Mouse (Mus musculus): ENCODE results near the gene Hspe1.
A peak's percentile ranks its signal among the peaks of the same experiment; 100 is the strongest.
"Not testable (repeated sequence)": the region's sequence is repeated elsewhere in the genome, so short reads cannot be mapped to it uniquely, and the experiment has no call there.

Gene Hspe1

GRCm38 (mm10) chr1:55087932-55088610 is at the start of gene Hspe1, which contains the start of gene Hspd1:
Gene Hspe1 (plus strand): TSS chr1:55088132.
Gene Hspd1 (minus strand): TSS chr1:55088243.
- DNase-seq: peak; percentile 97 to 98

- DNase-seq: no peak
Observed at GRCm38 (mm10) chr1:55039944-55040343, 48.0 kb upstream of the Hspe1 start.

- DNase-seq: no peak
Observed at GRCm38 (mm10) chr1:55041691-55042090, 46.2 kb upstream of the Hspe1 start.

DNA sequence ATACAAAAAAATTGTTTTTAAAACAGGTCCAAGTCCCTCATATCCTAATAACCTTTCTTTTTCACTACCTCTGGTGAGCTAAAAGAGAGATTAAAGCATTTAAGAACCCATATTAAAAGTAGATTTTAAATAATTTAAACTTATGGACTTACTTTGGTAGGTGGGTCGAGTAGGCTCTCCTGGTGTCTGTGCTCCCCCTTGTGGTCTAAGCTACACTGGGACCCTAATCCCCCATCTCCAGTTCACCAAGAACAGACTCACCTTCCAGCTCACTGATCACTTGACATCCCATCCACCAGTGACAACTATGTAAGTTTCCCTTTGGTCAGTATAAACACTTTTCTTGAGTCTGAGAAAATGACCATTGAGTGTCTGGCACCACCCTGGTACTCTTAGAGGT is 45.7 kb upstream of the Hspe1 start:
- no peak for DNase-seq

DNA sequence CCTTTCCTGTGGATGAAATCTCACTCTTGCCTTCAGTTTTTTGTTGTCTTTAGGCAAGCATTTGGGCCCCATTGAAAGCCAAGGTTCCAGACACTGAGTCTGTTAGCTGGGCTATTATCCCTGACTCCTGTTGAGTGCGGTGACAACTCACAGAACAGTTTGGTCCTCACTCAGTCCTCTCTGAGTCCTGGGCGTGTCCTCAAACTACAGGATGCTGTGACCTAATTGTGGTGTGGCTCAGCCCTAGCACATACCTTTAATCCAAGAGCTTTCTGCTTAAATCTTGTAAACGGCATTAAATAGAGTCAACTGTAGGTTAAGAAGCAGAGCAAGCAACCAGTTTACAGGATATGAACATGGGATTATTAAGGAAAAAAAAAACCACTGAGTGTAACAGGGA is 44.8 kb upstream of the Hspe1 start:
- no peak for DNase-seq

DNA sequence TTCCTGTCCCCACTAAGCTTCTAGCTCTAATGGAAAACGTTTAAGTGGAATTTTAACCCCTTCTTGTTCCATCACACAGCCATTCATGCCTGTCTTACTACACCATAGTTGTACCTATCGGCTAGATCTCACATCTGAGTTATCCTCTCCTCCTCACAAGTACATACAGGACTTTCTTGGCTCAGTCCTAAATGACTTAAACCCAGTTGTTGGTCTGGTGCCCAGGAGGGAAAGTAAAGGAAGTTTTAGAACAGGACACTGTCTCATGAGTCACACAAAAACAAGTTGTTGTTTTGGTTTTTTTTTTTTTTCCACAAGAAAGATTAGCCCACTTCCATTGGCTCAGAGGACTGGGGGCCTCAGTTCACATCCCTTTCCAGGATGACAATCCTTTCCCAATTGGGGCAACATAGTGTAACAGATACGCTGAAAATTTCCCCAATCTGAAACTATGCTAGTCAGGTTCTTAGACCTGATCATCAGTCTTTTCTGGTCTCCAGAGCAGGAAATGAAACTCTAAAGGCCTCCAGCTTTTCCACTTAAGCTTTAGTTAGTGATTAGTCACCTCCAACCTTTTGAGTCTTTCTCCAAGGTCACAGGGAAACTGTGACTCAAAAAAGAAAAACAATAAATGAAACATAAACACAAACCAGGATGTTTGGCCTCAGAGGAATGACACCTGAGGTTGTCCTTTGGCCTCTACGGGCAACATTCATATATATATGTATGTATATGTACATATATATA is 38.9 kb upstream of the Hspe1 start:
- DNase-seq: no peak

DNA sequence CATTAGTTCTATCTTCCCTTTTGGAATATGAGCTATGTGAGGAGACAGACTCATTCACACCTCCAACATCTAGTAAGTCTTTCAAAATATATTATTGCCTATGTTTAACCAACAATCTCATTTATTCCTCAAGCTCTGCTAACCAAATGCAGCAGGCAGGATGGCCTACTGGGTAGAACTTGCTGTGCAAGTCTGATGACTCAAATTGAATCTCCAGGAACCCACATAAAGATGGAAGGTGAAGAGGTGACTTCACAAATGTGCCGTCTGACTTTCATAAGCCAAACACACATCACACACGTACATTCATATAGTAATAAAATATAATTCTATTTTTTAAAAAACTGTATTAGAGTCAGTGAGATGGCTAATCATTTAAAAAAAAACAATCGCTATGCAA is 36.3 kb upstream of the Hspe1 start:
- no peak for DNase-seq

DNA sequence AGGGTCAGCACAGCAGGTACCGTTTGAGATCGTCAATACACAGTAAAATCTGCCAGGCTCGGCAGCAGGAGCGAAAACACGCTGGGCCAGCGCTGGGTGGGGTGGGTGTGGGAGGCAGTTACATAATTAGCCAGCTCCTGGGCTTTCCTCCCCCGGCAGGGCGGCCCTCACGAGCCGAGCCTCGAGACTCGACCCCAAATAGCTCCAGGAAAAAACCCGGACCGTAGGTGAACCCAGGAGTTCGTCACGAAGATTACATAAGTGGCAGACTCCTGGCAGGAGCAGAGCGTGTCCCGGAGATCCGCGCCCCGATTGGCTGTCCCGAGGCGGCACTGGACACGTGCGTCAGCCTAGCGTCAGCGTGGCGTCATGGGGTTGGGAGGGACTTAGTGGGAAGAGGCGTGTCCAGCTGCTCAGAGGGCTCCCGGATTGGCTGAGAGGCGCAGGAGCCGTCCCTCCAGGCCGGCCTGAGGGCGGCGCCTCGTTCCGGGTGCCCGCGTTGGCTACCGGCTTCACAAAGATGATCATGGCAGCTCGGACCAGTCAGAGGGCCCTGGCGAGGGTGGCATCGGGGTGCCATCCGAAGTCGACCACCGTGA is 35.5 kb upstream of the Hspe1 start, which contains the start of gene Coq10b:
Coq10b (plus strand) TSS at position 416 of the 599 bp plus-strand sequence.
- peak; percentile 99 for DNase-seq

DNA sequence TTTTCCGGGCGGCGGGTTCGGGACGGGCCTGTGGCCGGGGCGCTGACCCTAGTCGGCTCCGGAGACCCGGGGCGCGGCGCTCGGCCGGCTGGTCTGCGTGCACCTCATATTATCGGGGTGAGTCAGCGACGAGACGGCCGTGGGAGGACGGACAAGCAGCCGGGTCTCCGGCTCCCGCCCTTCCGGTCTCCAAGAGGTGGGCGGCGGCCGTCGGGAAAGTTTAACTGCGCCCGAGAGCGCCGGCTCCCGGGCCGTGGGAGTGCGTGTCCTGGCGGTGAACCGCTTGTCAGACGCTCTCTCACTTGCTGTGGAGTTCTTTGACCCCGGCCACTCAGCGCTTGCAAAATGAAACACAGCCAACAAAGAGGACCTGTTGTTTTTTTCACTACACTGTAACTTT is 34.9 kb upstream of the Hspe1 start:
- no peak for DNase-seq

GRCm38 (mm10) chr1:55053596-55053995 is 34.3 kb upstream of the Hspe1 start:
- DNase-seq: no peak

DNA sequence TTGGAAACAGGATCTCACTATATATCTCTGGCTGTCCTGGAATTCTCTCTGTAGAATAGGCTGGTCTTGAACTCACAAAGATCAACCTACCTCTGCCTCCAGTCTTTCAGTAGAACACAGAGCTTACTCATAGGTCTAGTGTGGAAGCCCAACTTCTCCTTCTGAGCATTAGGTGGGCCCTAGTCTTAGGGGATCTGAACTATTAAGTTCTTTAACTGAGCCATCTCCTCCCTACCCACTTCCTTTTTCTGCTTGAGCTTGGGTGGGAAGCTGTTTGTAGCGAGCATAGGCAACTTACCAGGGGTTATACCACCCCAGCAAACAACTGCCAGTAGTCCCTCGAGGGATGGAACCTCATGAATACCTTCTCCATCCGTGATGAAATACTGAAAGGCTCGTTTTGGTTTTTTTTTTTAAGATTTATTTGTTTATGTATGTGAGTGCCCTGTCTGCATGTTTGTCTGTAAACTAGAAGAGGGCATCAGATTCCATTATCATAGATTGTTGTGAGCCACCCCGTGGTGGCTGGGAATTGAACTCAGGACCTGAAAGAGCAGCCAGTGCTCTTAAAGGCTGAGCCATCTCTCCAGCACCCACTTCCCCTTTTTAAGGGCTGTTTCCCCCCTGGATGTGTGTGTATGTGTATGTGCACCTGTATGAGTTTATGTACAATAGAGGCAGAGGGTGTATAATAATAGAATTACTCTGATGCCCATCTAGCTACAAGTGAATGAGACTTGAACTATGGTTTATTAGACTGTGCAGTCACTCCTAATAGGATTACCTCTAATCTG is 32.4 kb upstream of the Hspe1 start:
- DNase-seq: no peak

DNA sequence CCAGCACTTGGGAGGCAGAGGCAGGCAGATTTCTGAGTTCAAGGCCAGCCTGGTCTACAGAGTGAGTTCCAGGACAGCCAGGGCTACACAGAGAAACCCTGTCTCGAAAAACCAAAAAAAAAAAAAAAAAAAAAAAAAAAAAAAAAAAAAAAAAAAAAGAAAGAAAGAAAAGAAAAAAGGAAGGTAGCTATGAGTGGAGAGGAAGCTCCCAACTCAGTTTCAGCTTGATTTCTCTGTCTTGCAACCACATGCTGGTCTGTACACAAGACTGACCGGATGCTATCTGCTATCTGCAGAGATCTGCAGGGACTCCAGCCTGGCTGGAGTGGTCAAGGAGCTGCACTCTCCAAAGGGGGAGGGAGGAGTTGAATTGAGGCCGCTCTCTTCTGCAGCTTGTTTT is 29.5 kb upstream of the Hspe1 start:
- not testable (repeated sequence) for DNase-seq

- DNase-seq: no peak
Observed at GRCm38 (mm10) chr1:55061099-55061498, 26.8 kb upstream of the Hspe1 start.

DNA sequence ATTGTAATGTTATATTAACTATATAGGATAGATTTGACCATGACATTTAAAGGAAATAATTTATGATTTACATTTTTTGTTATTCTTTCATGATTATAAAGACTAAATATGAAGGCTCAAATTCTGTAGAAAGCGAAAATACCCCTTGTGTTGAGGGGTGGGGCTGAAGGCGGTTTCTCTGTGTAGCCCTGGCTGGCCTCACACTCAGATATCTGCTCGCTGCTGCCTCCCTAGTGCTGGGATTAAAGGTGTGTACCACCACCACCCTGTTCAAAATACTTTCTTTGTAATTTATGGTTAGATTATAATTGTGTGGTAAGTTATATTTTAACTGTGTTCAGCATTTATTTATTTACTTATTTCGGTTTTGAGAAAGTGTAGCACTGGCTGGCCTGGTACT is 26.2 kb upstream of the Hspe1 start:
- no peak for DNase-seq

- DNase-seq: not testable (repeated sequence)
Observed at GRCm38 (mm10) chr1:55072328-55072727, 15.6 kb upstream of the Hspe1 start.

DNA sequence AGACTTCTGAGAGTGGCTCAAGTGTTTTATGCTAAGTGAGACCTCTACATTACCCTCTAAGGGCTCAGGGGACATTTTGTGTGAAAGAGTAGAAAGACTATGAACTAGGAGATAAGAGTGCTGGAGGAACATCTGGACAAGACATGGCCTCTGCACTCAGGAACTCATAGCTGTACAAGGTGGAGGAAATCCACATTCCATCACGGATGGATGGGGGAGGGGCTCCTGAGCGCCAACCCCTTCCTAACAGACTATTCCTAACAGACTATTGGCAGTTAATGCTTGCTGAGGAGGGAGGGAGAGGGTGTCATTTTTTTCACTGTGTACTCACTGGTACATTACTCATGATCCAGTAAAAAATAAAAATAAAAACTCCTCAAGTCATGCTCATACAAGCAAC is 13.2 kb upstream of the Hspe1 start:
- DNase-seq: no peak

DNA sequence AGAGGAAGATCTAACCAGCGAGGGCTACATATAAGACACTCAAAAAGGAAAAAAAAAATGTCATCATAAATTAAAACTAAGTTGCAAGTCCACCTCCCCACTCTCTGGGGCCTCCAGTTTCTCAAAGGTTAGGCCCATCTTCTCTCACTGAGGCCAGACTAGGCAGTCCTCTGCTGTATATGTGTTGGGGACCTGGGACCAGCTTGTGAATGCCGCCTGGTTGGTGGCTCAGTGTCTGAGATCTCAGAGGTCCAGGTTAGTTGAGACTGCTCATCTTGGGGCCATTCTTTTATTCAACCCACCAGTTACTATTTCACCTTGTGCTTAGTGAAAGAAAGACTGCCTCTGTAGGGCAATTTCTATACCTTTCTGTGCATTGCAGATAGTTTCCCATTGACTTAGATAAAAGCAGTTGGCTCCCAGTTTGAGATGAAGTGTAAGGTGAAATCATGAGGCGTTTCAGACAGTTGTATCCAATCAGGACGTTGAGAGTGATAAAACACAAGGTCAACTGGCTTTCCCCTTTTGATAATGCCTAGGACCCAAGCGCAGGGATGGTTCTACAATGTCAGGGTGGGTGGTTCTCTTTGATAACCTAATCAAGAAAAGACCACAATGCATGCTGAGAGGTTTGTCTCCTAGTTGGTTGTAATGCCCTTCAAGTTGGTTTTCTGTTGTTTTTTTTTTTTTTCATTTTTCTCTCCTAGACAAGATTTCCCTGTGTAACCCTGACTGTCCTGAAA is 12.1 kb upstream of the Hspe1 start:
- no peak for DNase-seq

GRCm38 (mm10) chr1:55076395-55076743 is 11.6 kb upstream of the Hspe1 start:
- DNase-seq: no peak

DNA sequence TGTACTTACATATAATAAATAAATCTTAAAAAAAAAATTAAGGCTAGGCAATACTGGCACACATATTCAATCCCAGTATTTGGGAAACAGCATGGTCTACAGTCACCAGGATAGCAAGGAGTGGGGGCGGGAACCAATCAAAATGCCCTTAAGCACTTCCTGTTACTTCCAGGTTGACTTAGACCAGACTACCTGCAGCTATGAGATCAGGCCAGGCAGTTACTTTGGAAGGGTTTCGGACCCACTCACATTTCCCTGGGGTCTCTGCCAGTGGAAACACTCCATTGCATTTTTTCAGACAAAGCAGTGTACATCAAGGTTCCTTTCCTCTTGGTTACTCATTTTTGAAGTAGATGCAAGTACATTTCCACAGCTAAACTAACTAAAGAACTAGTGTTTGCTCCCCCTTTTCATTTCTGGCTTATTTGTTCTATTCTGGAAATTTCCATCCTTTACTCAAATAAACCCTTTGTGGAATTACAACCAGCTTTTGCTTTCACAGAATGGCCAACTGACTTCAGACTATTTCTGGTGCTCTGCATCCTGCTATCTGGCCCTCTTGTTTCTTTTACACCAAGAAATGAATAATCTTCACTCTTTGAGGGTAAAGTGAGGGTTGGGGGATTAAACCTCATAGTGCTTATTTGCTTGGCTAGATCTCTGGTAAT is 10.9 kb upstream of the Hspe1 start:
- no peak for DNase-seq

GRCm38 (mm10) chr1:55079677-55080076 is 8.3 kb upstream of the Hspe1 start:
- no peak for DNase-seq

- no peak for DNase-seq
Observed at GRCm38 (mm10) chr1:55082106-55082505, 5.8 kb upstream of the Hspe1 start.

GRCm38 (mm10) chr1:55085781-55086366 is 2.1 kb upstream of the Hspe1 start:
- no peak for DNase-seq
